Mouse (Mus musculus): ENCODE data around the gene Tenm2.

Tenm2 gene

DNA sequence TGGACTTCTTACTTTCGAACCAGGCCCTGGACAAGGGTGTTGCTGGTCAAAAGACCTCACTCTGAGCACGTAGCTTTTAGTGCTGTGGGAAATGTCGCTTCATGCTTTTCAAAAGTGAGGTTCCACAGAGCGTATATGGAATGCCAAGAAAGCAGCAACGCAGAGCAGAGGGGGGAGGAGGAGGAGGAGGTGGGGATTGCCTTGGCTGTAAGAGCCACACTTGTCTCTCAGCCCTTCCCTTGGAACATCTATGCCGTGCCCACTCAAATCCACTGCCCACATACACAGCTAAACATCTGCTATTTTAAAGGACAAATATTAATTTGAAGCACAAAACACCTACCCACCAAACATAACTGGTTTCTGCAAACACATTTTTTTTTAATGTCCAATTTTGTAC, 544.9 kb downstream of the Tenm2 start:
- DNase-seq = no peak

DNA sequence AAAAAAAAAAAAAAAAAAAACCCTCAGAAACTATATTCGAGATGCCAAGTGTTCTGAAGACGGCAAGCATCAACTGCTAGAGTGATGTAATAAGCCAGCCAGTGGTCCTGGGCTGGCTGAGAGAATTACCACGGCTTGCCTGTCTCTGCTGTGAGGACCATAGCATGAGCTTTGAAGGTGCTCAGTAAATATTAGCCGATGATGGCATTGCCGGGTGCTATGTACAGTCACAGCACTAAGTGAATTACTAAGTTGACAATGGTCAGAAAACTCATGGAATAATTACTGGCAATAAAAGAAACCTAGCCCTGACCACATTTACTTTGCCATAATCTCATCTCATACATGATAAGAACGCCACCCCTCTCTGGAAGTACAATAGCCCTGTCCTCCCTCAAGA, 549.5 kb downstream of the Tenm2 start:
- DNase-seq = no peak

DNA sequence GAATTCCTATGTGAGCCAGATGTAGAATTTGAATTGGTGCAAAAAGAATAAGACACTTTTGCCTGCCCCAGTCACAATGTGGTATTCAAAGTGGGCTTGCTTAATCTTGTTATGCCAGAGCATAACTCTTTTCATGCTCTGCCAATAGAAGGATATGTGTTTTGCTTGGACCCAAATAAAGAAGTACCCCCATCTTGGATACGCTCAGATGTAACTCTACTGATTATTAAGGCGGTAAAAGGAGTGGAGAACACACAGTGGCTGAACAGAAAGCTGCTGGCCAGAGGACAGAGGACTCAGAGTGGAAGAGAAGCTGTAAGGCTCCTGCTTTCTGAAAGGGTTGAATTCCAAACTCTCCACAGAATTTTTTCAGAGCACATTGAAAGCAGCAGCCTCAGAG, 556.4 kb downstream of the Tenm2 start:
- DNase-seq = no peak

DNA sequence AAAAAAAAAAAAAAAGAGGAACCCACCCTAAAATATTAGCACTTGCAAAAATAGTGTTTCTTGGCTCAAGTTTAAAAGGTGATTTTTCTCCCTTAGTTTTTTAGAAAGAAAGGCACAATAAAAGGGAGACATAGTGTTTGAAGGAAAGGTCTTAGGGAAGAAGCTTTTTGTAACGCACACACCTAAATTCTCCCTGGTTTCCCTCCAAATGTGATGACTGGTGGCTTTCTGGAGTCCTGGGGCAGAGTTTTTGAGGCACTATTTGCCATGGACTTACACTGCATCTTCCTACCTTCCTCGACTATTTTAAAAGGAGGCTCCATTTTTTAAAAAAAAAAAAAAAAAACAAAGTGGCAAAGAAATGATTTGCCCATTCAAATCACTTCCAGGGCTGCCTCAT, 557.2 kb downstream of the Tenm2 start:
- no peak for DNase-seq

DNA sequence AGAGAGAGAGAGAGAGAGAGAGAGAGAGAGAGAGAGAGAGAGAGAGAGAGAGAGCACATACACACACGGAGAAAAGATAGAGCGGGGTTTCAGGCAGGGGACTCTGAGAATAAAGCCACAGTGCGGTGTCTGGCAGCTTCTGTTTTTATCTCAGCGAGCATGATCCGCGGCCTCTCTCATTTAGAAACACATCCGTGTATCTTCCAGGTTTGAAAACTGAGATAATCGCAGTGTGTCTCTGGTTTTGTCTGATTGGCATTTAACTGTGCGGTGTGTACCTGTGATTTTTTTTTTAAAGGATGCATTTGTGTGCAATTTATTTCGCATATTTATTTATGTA, 557.7 kb downstream of the Tenm2 start:
- no peak for DNase-seq

DNA sequence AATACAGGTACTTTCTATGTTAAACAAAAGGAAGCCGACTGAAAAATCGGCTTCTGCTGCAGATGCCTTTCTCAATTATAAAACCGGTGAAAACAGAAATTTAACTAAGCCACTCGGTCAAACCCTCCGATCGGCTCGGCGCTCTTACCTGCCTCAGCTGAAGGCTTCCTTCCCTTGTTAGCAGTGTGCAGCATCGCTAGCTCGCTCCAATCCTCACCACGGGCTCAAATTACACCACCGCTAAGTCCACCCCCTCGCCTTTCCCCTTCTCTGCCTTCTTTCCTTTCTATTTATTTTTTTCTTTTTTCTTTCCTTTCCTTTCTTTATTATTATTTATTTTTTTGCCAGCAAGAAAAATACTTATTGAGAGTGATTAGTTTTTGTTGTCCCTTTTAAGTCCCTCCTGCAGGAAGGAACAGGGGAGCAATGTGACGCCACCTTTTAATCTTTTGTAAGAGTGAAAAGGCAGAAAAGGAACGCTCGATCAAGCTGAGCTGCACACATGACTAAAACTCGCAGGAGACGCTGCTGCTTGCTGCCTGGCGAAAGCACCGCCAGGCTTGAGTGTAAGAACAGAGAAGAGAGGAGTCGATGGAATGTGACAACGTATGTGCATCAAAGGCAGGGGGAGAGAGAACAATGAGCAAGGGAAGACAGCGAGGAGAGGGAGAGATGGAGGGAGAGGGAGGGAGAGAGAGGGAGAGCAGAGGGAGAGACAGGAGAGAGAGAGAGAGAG, 558.3 kb downstream of the Tenm2 start:
- peak; percentile 36 for DNase-seq

DNA sequence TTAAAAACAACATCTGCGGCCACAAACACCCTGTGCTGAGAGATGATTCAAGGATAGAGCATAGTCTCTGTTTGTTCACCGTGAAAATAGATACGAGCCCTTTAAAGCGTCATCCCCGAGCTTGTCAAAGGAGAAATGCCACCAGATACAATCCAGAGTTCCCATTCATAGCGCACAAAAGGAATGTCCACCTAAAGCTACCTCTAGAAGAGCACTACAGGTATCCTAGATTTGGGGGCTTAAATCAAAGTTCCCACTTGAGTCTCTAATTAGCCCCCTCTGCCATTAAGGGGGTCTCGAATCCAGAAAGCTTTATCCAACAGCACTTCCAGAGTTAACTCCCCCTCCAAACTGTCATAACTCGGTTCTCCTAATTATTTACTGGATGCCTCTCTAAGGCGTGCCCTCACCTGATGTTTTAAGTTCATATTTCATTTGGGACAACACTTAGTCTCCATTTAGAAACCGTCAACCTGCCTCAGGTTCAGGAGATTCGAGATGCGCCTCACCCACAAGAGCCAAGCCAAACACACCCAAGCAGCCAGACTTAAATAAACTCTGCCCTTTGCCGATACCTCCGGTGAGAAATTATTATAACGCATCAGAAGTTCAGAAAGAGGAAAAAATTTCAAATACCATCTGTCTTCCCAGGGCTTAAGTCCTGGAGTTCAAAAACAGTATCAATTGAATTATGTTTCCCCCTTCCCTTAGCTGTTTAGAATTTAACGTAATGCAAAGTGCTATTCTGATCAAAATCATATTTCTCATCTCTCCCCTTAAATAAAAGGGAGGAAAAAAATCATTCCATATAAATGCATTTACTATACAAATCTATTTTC, 559.1 kb downstream of the Tenm2 start:
- no peak for DNase-seq

DNA sequence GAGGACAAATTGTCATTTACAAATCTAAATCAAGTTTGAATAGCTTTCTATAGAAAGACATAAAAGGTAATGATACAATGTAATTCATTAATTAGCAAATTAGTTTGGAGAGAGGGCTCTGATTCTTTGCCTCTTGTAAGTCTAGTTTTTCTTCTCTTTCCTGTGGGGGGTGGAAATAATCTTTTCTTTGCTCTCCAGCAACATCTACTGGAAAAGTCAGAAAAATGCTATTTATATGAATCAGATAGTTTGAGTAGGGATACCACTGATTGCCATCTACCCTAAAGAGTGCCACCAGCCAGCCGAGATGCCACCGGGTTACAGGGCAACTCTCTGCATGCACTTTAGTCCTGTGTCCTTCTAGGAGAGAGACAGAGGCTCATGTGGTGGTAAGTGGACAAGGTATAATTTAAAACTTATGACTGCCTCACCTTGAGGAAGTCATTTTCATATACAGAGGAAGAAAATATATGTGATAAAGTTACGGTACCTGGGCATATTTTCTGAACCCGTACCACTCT, 560.8 kb downstream of the Tenm2 start:
- no peak for DNase-seq

DNA sequence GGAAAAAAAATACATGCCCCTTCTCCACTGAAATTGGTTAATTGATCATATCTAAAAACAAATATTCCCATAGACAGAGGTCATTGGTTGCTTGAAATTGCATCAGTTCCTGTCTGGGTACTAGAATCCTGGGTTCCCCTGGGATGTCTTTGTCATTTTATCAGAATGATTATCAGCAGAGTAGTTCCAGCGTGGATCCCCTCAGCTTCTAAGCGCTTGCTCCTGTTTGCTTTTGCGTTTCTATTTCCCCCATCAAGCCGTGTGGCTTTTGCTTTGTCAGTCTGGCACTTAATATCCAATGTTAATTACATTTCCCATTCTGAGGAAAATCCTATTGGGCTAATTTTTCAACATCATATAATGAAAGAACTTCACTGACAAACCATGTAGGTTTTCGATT, 561.6 kb downstream of the Tenm2 start:
- DNase-seq = no peak

DNA sequence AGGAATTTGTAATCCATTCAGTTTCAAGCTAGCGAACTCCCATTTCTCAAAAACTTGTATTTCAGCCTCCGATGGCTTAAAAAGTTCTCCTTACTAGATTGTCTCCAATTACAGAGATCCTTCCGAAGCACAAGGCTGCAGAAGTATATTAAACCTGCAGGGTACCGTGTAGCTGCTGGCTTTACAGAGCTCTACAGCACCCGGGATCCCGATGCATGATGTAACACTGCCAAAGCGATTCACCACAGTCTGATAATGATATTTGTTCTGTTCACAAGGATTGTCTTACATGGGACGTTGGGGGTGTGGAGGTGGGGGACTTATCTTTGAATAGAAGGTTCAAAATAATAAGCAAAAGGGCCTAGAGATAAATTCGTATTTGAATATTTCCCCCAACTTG, 564.6 kb downstream of the Tenm2 start:
- no peak for DNase-seq

DNA sequence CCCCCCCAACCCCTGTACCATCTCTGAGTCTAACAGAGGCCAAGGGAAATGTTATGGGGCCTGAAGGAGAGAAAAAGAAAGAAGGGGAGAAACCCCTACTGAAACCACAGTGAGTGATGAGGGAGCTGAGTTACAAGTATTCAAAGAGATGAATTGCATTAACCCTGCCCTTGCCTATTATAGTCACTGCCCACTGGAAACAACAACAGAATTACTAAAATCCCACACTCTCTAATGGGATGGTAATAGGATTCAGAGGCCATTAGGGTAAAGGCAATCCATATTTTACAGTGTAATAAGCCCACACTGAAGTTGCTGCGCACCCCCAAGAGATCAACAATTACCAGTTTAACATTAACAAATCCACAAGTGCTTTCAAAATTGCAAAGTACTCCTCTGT, 571.7 kb downstream of the Tenm2 start:
- DNase-seq = no peak

DNA sequence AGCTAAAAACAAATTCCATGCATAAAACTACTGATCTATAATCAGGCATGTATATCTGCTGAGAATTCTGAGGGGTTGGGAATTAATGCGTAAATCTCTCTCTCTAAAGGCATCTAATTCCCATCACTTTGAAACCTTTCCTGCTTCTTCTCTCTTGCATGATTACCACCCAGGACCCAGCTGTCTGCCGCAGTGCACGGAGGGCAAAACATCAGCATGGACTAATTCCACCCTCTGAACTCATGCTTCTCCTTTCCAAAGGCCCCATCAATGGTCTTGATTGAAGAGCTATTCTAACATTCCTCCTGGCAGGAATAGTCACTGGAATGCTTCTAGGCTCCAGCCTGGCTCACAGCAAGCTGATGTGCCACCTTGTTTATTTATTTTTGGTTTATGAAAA, 572.2 kb downstream of the Tenm2 start:
- DNase-seq = no peak

DNA sequence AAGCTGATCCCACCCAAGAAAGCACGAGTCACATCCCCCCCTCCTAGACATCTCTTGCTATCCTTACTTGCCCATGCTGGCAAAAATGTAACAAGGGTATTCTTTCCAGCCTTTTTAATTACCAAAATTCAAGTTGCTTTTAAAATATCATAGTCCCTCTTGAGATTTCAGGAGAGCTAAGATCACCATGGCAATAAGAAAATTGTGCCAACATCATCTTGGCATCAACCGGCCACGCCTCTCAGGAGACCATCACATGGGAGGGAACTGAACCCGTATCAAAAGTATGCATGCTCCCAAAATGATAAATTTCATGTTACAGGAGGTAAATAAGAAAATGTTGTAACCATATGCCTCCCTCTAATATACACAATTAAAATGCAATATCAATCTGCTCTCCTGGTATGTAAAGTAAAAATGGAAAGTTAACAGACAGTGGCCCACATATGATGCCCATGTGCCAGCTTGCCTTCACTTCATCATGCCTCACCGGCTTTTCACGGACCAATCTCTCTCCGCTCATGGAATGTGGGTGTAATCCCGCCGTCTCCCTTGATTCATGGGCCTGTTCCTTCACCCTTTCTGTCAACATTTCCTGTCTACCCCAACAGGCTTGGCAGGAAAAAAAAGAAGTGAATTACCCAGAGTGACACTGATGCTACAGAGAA, 582.0 kb downstream of the Tenm2 start:
- no peak for DNase-seq

DNA sequence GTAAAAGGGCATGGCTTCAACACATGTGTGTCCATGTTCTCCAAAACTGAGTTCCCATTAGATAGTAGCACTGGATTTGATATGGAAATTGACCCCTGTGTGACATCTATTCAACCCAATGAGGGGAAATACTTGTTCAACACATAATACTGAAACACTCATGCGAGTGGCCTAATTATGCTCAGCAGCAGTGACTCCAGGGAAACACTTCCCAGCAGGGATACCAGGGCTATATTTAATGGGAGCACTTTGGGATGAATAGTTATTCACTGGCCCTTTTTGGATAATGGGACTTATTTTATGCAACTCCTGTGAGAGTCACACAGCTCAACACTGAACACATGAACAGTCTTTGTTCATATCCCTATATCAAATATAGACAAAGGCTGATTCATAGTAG, 588.6 kb downstream of the Tenm2 start:
- no peak for DNase-seq

DNA sequence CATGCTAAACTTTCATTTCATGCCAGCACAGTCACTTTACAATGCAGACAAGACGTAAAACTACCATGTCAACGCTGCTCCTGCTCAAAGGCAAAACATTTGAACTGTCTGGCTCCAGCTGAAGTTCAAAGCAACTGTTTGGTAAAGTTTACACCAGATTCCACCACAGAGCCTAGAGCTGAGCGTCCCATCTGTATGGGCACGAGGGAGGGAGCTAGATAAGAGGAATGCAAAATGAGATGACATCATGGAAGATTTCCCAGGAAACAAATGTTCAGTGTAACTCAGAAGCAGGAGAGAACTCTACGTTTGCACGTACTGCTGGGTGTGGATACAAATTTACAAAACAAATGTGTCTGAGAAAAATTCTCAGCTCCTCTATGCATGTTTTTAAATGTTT, 600.7 kb downstream of the Tenm2 start:
- no peak for DNase-seq

DNA sequence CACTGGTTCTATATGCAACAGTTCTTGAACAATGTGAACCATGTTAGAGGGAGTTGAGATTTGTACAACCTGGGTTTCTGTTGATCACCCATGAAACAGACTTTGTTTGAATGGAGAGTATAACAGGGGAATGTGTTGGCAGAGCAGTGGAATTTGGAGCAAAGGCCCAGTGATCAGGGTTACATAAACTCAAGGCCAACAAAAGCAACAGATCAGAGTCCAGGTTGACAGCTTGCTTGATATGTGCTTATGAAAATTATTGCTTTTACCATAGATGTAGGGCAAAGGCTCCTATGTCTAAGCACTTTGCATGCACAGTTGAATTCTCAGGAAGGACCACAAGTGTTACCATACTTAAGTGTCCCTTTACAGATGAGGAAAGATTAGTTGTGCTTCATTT, 603.6 kb downstream of the Tenm2 start:
- DNase-seq = no peak

DNA sequence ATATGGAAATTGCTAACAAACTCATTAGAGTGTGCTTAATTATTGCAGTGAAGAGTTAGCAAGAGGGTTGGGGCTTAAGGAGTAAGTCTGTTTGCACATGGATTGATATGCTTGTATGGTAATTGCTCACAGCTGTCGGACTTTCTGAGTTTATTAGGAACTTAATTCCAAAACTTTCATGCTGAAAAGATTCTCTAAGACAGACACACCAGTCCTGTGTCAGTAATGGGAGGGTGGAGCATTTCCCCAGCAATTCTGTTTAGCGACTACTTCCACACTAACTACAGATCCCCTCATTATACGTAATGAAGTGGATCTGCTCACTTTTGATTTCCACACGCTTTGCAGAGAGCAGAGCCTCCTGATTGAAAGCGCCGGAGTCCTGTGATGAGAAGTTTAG, 622.0 kb downstream of the Tenm2 start:
- DNase-seq = no peak

DNA sequence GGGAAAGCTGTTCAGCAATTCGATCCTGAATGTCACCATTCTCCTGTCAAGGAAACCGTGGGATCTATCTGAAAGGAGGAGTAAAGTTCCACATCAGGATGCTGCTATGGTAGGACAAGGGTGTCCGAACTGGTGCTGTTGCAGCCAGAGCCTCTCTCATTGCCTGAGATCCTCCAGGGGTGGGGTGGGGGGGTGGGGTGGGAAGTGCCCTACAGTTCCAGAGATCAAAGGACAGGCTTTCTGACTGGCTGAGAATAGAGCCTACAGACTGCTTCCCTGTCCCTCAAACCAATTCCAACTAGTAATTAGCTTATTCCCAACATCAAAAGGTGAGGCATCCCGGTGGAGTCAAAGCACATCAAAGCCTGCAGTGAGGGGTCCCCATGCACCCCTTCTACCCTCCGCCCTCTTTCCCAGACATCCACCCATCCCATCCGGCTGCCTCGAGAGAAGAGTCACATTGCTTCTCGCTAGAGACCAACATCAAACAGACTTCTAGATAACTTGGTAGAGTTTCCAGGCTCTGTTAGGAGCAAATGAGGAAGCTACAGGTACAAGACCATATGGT, 630.9 kb downstream of the Tenm2 start:
- no peak for DNase-seq

DNA sequence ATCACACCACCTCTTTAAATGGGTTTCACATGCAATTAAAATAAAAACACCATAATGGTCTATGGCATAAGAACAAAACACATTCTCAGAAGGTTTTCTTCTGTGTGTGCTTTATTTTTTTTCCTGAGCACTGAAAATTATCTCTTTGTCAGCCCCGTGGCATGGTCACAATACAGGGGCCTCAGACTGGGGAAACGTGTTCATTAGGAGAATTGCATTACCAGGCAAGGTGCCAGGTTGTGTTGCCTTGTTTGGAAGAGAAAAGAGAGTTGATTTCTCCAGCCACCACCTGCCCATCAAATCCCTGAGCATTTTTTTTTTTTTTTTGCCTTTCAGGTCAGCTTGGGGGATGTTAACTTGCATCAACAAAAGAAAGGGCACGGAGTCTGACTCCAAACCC, 631.5 kb downstream of the Tenm2 start:
- DNase-seq = no peak

DNA sequence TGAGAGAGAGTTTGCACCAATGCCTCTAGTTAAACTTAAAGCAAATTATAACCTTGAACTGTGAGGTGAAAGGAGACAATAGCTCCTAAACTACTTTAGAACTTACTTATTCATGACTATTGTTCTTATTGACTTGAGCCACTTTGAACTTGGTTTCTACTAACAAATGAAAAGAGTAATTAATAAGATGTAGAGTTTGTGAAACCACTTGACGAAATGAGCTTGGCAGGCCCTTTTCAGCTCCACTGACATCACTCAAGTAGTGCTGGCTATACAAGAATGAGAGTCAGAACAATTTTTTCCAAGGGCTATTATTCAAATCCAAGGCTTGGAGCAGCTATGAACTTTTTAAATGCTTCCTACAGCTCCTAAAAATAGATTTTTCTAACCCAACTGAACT, 643.3 kb downstream of the Tenm2 start:
- no peak for DNase-seq

DNA sequence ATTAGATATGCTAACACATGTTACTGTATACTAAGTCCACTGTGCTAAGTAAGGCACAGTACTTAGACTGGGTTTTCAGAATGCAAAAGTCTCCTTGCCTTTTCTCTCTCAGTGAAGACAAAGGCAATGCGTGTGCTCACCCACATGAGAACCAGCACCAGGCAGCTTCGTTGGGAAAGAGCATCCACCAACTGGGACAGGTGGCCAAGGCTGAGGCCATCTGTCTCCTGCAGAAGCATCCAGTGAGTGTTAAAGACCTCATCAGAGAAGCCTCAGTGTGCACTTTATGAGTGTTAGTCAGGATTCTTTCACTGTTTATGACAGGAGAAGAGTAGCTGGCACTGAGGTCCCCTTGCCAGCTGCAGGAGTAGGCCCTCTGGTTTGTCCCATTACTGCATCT, 669.6 kb downstream of the Tenm2 start:
- DNase-seq = no peak

DNA sequence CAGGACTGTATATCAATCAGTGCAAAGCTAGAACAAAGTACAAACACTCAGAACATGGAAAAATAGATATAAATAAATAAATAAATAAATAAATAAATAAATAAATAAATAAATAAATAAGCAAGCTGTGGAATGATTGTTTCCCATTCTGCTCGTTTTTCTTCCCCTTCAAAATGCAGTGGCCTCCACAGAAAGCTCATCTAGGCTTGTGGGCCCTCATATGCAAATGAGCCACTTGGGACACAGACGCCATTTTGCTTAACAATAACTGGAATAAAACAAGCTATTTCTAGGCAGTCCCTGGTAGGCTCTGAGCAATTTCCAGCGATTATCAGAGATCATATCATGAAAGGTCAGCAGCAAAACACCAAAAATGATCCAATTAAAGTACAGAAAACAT, 672.9 kb downstream of the Tenm2 start:
- no peak for DNase-seq

DNA sequence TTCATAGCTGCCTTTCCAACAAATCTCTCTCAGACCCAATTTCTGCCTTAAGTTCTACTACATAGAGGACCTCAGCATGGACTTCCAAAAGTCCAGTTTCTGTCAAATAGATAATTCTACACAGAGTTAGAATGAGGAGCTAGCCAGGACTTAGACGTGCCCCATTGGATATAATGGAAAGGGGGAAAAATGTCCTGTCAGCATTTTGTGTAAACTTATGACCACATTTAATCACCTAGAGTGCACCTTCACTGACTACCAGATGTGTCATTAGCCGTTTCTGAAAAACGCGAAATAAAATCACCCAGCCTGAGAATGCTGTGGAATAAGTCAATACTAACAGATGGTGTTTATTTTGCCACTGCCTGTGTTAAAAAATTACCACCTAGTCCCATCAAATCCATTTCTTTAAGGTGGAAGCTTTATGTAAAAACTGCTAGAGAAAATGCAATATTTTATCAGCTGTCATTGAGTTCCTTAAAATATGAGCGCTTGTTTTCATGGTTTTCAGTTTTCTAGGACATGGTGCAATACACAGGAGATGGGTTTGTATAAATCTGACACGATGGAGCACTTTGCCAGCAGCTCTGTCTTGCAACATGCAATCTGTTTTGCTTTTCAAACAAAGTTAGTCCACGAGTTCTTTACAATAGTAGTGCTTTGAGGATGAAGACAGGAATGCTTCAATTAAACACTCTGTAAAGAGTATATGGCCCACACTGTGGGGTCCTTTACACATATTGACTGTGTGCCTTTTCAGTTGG, 674.8 kb downstream of the Tenm2 start:
- no peak for DNase-seq
